ENCODE assay signal across 8 mouse cellular contexts in the genomic region with DNA sequence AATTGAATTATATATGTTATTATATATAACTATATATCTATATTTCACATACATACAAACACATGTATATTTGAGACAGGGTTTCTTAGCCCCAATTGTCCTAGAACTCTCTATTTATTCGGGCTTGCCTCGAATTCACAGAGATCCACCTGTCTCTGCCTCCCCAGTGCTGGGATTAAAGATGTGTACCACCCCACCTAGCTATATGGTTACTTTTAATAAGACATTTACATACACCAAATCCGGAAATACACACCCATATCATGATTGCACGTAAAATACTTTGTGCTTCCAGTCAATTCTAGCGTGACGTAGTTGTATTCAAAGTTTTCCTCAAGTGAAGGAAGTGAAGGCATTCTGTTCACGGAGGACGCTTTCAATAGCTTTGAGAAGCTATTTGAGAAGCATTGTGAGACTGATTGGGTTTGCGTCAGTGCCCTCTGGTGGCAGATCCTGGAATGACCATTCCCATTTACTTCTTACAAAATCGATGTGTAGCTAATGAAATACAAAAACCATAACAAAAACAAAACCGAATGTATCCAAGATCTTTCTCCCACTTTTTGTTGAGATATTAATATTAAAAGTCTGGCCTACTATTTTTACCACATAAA.
DNase-seq lines count a peak whose midpoint lies in the region; ATAC-seq lines count a peak whose summit lies in the region.

No protein-coding gene starts in this region.

- no peaks in the 10 kb centered on the region for H3K36me3 ChIP-seq in forebrain, embryonic 14.5 days (ENCODE audit: control insufficient read depth, insufficient read depth, low read length)
- no peaks in the 10 kb centered on the region for H3K36me3 ChIP-seq in hindbrain, embryonic 14.5 days (replicated peaks; ENCODE audit: control insufficient read depth, insufficient read depth)
- no peaks in the 10 kb centered on the region for H3K36me3 ChIP-seq in megakaryocyte, embryonic 14.5 days (replicated peaks; ENCODE audit: low read length)

- DNase-seq in heart, adult 11 months: peak; percentile 75
- no peak for DNase-seq in heart, postnatal 25 days (ENCODE audit: low spot score)
- DNase-seq in forebrain, embryonic 14.5 days (ENCODE audit: low spot score): peak; percentile 89
- peak; percentile 89 for DNase-seq in hindbrain, embryonic 14.5 days (ENCODE audit: low spot score)
- peak; percentile 61 for DNase-seq in left cerebral cortex, adult 11 months (ENCODE audit: low spot score)
- DNase-seq in right cerebral cortex, postnatal 25 days: peak; percentile 45

- intact Hi-C loops in heart, postnatal 25 days (cut with DNase I): loop anchor here (2.0 to 5.0 kb wide), 2 partner anchors 139 to 207 kb away; no protein-coding TSS in a partner anchor

- 21% methylated on average over 11 of the region's 11 CpGs for WGBS in forebrain, embryonic 14.5 days
- 23% methylated on average over 11 of the region's 11 CpGs for WGBS in hindbrain, embryonic 14.5 days

- no peaks in the 10 kb centered on the region for H3K9me3 ChIP-seq in forebrain, embryonic 14.5 days (replicated peaks; ENCODE audit: control insufficient read depth, low read length)
- H3K9me3 ChIP-seq in hindbrain, embryonic 14.5 days (ENCODE audit: control insufficient read depth, low read length): no peaks in the 10 kb centered on the region
- no peaks in the 10 kb centered on the region for H3K9me3 ChIP-seq in megakaryocyte, embryonic 14.5 days

- 0 out of 2 replicates have a peak, but pooled peaks have one; percentile 74 for ATAC-seq in cerebellum, adult (ENCODE audit: insufficient number of reproducible peaks, low FRiP score, low TSS enrichment)
- ATAC-seq in forebrain, embryonic 14.5 days: peak; percentile 72
- peak; percentile 59; the same call in 1 of the 2 replicates for ATAC-seq in hindbrain, embryonic 14.5 days (ENCODE audit: low FRiP score)

- H3K4me1 ChIP-seq in forebrain, embryonic 14.5 days (ENCODE audit: control insufficient read depth, insufficient read depth, low read length): no peaks in the 10 kb centered on the region
- peaks cover 5% of the 10 kb centered on the region; the same call in 1 of the 2 replicates for H3K4me1 ChIP-seq in hindbrain, embryonic 14.5 days (replicated peaks; ENCODE audit: control insufficient read depth, insufficient read depth, low read length)
- H3K4me1 ChIP-seq in megakaryocyte, embryonic 14.5 days: peaks cover 7% of the 10 kb centered on the region; the same call in 1 of the 2 replicates

- H3K9ac ChIP-seq in forebrain, embryonic 14.5 days (ENCODE audit: low read length): no peak overlapping the region
- H3K9ac ChIP-seq in hindbrain, embryonic 14.5 days: no peak overlapping the region

- no peaks in the 10 kb centered on the region for H3K27me3 ChIP-seq in forebrain, embryonic 14.5 days (replicated peaks; ENCODE audit: control insufficient read depth, insufficient read depth, low read length)
- H3K27me3 ChIP-seq in hindbrain, embryonic 14.5 days (ENCODE audit: control insufficient read depth, insufficient read depth, low read length): no peaks in the 10 kb centered on the region
- no peaks in the 10 kb centered on the region for H3K27me3 ChIP-seq in megakaryocyte, embryonic 14.5 days (replicated peaks)

- H3K27ac ChIP-seq in forebrain, embryonic 14.5 days (ENCODE audit: low read depth, low read length): no peak overlapping the region
- no peak overlapping the region for H3K27ac ChIP-seq in hindbrain, embryonic 14.5 days

- no peak overlapping the region for H3K4me2 ChIP-seq in forebrain, embryonic 14.5 days (ENCODE audit: low read length)
- H3K4me2 ChIP-seq in hindbrain, embryonic 14.5 days (replicated peaks): no peak overlapping the region

- H3K4me3 ChIP-seq in forebrain, embryonic 14.5 days (ENCODE audit: low read depth, low read length): no peak overlapping the region
- no peak overlapping the region for H3K4me3 ChIP-seq in hindbrain, embryonic 14.5 days (replicated peaks; ENCODE audit: low read length)
- H3K4me3 ChIP-seq in megakaryocyte, embryonic 14.5 days (replicated peaks): peak overlapping the region; percentile 86
